Mouse (Mus musculus): ENCODE measurements around the gene Tradd. TPM values are rescaled to one million over a fixed set of nuclear protein-coding genes. Genes with fewer than 3 reads are reported as not detected.

The Tradd gene
- total RNA-seq, 2 experiments from 2014 or later, result 6.7 to 7.9 TPM

DNA sequence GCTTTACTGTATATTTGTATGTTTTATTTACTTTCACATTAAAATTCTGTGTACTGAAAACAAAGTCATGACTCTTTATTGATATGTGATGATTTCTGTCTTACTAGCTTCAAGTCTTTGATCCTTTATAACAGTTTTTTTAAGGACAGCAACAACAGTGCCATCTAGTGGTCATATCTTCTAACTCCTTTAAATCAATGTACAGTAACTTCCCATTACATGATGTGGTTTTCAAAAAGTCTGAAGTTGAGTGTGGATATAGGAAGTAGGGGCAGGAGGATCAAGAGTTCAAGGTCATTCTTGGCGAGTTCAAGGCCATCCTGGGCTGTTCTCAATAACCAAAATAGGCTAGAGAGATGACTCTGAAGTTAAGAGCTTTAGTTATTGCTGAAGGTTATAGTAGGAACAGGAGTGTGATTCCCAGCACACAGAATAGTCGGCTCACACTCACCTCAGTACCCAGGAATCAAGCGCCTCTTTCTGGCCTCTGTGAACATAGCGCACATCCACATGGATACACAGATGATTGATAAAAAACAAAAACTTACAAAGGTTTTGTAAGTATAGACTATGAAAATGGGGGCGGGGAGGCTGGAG lies 46.4 kb downstream of the Tradd start:
- intact Hi-C loops (cut with DNase I), result loop anchor here (2.0 to 10.0 kb wide), 3 partner anchors 97 to 561 kb away; partner anchors contain the start of gene Ces2f
- DNase-seq (ENCODE audit: low spot score in 2 of 2), result peak; percentile 34 to 75

DNA sequence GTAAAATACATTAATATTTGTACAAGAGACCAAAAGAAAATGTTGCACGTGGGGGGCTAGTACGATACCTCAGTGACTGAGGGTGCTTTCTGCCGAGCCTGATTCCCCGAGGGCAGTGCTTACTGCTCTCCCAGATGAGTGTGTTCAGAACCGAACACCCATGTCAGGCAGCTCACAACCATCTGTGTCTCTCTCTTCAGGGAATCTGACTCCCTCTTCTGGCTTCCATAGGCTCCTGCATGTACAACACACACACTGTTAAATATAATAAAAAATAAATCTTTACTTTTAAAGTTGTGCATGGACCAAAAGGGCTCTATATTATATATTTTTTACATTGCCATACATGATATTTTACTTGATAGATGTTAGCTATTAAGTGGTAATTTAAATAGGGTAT lies 50.3 kb downstream of the Tradd start:
- intact Hi-C loops (cut with DNase I), result loop anchor here (10.0 kb wide), 1 partner anchor 269 kb away; the partner anchor contains the start of gene Ces2f
- DNase-seq (ENCODE audit: low spot score in 2 of 2), result no peak

DNA sequence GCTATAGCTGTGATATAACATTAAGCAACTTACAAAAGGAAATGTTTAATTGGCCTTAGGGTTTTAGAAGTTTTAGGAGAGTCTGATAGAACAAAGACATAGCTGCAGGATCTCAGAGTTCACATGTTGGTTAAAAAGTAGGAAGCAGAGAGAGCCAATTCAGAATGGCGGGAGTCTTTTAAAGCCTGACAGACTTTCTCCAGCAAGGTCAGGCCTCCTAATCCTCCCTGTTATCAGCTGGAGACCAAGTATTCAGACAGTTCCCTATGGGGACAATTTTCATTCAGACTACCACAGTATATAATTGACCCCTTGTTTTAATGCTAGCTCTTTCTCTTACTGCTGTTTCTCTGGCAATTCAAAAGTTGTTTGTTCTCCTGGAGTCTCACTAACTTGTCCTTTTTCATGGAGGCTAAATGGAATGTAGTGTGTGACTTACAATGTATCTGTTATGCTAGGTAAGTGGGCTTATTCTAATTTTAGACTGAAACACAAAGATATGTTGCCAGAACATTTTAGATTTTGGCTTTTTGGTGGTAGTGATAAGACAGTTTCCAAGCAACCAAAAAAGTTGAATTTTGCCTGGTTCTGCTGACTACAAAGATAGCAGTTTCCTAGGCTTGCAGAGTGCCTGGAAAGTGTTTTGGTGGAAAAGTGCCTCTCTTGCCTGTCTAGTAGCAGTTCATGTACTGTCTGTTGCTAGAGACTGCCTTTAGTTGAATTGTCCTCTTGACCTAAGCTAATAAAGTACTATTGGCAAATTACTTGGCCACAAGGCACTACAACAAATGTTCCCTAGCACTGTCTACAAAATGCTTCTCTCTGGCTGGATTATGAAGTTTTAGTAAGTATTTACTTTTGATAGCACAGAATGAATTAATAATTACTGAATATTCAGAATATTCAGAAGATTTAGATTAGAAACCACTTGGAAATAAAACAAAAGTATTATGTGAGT lies 55.0 kb downstream of the Tradd start:
- no peak for DNase-seq (ENCODE audit: low spot score in 2 of 2)
- intact Hi-C loops (cut with DNase I), result loop anchor here (5.0 to 10.0 kb wide), 2 partner anchors 37 to 265 kb away; partner anchors contain the start of genes Cbfb and Ces2f

Small RNA genes lying within 50 kb of the gene (microRNA-seq; reads per million reads assigned to microRNA genes)
- gene Gm27320 (0 reads per million in 2 experiments), gene Mir328 (4,877 to 6,249 reads per million in 2 experiments)

Other genes with a start within 250 kb of the Tradd start
- gene Ces3a, start 216.0 kb downstream of the Tradd start, total RNA-seq (2021), result not detected
- not detected for gene Ces3b, start 180.9 kb downstream of the Tradd start, total RNA-seq (2021)
- not detected for gene Ces4a, start 132.8 kb downstream of the Tradd start, total RNA-seq (2021)
- 10 to 100 TPM; 20.7 to 23.1 TPM for gene Cbfb, start 93.9 kb downstream of the Tradd start, total RNA-seq (2021)
- gene D230025D16Rik, start 39.5 kb downstream of the Tradd start, total RNA-seq (2021), result 10 to 100 TPM; 31.7 to 32.1 TPM
- 1 to 10 TPM; 2.6 to 4.8 TPM for gene B3gnt9, start 9.5 kb downstream of the Tradd start, total RNA-seq (2021)
- gene Fbxl8, start within 50 bp of the Tradd start, total RNA-seq (2021), result under 1 TPM; 0.80 to 0.83 TPM
- 1 to 10 TPM; 1.5 to 2.3 TPM for gene Hsf4, start 5.2 kb upstream of the Tradd start, total RNA-seq (2021)
- 1 to 10 TPM; 4.5 to 5.1 TPM for gene Nol3, start 11.5 kb upstream of the Tradd start, total RNA-seq (2021)
- gene 4931428F04Rik, start 25.3 kb upstream of the Tradd start, total RNA-seq (2021), result 10 to 100 TPM; 31.7 to 38.2 TPM
- 1 to 10 TPM; 1.7 to 2.0 TPM for gene Exoc3l, start 31.5 kb upstream of the Tradd start, total RNA-seq (2021)
- 10 to 100 TPM; 31.5 to 32.1 TPM for gene E2f4, start 33.1 kb upstream of the Tradd start, total RNA-seq (2021)
- gene Elmo3, start 41.0 kb upstream of the Tradd start, total RNA-seq (2021), result under 1 TPM; 0.31 to 0.91 TPM
- 1 to 10 TPM; 5.1 to 6.9 TPM for gene Lrrc29, start 61.7 kb upstream of the Tradd start, total RNA-seq (2021)
- 10 to 100 TPM; 42.2 to 43.1 TPM for gene Tmem208, start 61.7 kb upstream of the Tradd start, total RNA-seq (2021)
- 1 to 10 TPM; 2.8 to 2.9 TPM for gene Fhod1, start 83.3 kb upstream of the Tradd start, total RNA-seq (2021)
- 10 to 100 TPM; 25.0 to 35.1 TPM for gene Slc9a5, start 84.2 kb upstream of the Tradd start, total RNA-seq (2021)
- gene Plekhg4, start 108.7 kb upstream of the Tradd start, total RNA-seq (2021), result 1 to 10 TPM; 1.7 to 4.9 TPM
- gene Kctd19, start 148.9 kb upstream of the Tradd start, total RNA-seq (2021), result not detected
- under 1 TPM in 1 of 2 experiments, not detected in 1; 0.40 TPM for gene Lrrc36, start 149.0 kb upstream of the Tradd start, total RNA-seq (2021)
- gene Tppp3, start 206.9 kb upstream of the Tradd start, total RNA-seq (2021), result 10 to 100 TPM; 41.2 to 49.7 TPM
- gene Zdhhc1, start 232.3 kb upstream of the Tradd start, total RNA-seq (2021), result 10 to 100 TPM; 26.8 to 27.5 TPM